Mouse (Mus musculus): ENCODE measurements around the gene Gm20479.

The Gm20479 gene

GRCm38 (mm10) chr7:27356861-27357594, at the start of gene Gm20479:
TSS of gene Gm20479 (minus strand) at chr7:27357419.
- no peak for DNase-seq

DNA sequence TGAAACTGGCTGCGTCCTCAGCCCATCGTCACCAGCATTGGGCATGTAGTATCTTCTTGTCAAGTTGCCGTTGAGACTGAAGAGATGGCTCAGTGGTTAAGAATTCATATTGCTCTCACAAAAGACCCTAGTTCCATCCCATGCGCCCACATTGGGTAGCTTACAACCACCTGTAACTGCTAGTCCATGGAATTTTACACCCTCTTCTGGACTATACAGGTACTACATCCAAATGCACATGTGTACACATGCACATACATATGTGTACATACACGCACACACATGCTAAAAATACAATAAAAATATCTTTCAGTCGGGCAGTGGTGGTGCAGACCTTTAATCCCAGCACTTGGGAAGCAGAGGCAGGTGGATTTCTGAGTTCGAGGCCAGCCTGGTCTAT, 49.3 kb upstream of the Gm20479 start:
- DNase-seq = no peak

DNA sequence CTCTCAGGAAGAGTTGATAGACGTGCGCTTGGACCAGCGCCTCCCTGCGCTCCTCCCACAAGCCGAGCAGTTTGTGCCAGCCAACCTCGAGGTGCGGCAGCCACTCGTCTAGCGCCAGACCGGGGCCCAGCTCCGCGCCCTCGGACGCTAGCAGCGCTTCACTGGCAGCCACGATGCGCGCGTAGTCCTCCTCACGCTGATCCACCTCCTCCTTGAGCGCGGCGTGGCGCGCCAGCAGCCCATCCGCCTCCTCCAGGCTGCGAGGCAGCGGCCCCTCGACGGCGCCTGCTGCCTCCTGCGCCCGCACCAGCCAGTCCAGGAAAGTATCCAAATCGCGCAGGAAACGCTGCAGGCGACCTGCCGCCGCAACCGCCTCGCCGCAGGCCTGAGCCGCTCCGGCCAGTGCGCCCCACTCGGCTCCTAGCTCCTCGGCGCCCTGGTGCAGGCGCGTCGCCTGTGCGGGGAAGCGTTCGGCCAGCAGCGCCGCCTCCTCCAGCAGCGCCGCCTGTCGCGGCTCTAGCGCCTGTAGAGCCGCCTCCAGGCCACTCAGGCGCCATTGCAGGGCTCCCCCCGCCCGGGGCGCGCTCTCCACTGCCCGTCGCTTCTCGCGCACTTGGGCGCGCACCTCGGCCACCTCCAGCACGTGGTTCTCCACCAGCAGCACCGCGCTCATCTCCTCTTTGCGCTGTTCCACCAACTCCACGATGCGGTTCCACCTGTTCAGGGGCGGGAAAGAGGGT, 47.2 kb upstream of the Gm20479 start:
- no peak for DNase-seq

GRCm38 (mm10) chr7:27402675-27403074, 45.5 kb upstream of the Gm20479 start:
- DNase-seq = peak; percentile 77

DNA sequence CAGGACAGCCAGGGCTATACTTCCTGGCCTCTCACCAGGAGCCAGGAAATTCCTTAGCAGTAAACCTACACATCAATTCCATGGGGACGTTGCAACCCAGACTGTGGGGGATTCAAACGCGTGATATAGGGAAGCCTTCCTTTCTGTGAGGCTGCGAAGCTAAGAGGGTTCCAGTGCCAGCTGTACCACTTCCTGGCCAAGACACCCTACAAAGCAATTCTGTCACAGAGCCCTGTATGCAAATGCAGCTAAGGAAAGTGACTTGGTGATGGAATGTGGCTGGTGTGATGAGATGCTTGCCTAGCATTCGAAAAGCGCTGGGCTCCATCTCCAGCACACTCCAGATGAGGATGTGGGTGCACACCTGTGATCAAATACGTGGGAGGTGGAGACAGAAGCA, 43.3 kb upstream of the Gm20479 start:
- no peak for DNase-seq

DNA sequence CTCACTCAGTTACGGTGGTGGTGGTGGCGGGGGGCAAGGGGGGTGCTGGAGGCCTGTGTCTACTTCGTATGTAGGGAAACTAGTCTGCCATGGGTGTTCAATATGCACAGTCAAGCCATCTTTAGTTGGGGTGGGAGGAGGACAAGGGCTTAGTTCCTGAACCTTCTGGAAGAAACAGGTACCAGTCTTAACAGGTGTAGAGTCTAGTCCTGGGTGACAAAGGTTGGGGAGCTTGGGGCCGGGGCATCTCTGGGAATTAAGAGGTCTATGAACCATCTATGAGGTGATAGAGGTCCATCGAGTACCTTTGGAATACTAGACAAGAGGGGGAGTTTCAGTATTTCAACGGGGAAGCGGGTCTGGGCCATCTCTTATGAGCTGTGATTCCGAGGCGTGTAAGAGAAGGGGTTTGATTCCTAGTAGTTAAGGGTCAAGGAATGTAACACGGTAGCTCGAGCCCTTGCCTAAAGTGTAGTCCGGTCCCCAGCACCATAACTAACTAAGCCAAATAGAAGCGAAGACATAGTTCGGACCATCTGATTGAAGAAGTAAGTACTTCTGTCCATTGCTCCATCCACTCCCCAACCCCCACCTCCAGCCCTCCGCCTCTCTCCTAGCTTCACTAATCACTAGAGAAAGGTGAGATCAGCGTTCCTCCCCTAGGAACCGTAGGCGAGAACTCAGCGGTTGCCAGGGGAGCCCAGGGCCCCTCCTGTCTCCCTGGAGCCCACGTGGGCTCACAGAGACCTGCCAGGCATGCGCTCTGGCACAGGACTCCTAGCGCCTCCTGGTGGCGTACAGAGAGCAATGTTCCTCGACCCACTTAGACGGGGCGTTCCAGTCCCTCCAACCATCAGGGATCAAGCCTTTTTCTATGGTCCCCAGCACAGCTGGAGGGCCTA, 40.1 kb upstream of the Gm20479 start:
- DNase-seq = peak; percentile 65

GRCm38 (mm10) chr7:27396184-27397047, 39.2 kb upstream of the Gm20479 start:
- peak; percentile 68 for DNase-seq

GRCm38 (mm10) chr7:27395521-27396183, 38.4 kb upstream of the Gm20479 start:
- no peak for DNase-seq

GRCm38 (mm10) chr7:27391416-27391815, 34.2 kb upstream of the Gm20479 start:
- no peak for DNase-seq

- DNase-seq = no peak
Measured at GRCm38 (mm10) chr7:27389213-27389612, 32.0 kb upstream of the Gm20479 start.

- peak; percentile 72 for DNase-seq
Measured at GRCm38 (mm10) chr7:27384731-27385130, 27.5 kb upstream of the Gm20479 start.

GRCm38 (mm10) chr7:27384134-27384533, 26.9 kb upstream of the Gm20479 start:
- DNase-seq = no peak

DNA sequence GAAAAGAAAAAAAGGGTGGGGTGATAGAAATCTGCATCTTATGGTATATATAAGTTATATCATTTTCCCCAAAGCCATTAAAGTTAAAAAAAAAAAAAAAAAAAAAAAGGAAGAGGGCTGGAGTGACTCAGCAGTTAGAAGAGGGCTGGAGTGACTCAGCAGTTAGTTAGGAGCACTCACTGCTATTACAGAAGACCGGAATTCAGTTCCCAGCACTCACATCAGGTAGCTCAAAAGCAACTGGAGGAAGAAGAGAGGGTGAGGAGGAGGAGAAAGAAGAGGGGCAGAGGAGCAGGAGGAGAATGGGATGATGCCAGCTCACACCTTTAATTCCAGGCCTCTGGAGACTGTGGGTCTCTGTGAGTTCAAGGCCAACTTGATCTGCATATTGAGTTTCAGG, 26.0 kb upstream of the Gm20479 start:
- DNase-seq = no peak

DNA sequence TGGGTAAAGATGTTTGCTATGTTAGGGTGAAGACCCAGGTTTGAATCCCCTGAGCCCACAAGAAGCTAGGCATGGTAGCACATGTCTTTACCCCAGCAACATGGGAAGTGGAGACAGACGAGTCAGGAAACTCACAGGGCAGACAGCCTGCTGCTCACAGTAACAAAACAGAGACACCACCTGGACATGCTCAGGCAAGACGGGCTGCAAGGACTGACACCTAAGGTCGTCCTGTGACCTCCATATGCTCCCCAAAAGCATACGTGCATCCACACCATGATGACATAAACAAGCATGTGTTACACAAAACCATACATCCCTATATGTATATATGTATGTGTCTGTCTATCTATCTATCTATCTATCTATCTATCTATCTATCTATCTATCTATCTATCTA, 24.3 kb upstream of the Gm20479 start:
- no peak for DNase-seq

- DNase-seq = no peak
Measured at GRCm38 (mm10) chr7:27381009-27381408, 23.8 kb upstream of the Gm20479 start.

GRCm38 (mm10) chr7:27379836-27380235, 22.6 kb upstream of the Gm20479 start:
- no peak for DNase-seq

DNA sequence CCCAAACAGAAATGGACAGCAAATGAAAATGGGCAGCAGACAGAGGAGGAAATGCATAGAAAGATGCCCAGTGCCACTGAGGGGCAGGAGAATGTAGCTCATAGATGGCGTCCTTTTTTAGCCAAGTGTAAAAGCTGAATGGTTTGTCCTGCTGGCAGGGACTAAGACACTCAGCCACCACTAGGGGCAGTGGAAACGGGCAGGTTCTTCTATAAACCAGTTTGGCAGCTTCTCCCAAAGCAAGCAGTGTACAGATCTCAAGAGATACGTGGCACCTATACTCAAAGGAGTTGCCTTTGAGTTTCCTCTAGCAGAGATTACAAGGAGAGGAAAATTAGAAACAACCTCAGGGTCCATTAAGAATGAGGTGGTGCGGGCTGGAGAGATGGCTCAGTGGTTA, 21.2 kb upstream of the Gm20479 start:
- DNase-seq = peak; percentile 52

GRCm38 (mm10) chr7:27375274-27375673, 18.1 kb upstream of the Gm20479 start:
- DNase-seq = no peak

DNA sequence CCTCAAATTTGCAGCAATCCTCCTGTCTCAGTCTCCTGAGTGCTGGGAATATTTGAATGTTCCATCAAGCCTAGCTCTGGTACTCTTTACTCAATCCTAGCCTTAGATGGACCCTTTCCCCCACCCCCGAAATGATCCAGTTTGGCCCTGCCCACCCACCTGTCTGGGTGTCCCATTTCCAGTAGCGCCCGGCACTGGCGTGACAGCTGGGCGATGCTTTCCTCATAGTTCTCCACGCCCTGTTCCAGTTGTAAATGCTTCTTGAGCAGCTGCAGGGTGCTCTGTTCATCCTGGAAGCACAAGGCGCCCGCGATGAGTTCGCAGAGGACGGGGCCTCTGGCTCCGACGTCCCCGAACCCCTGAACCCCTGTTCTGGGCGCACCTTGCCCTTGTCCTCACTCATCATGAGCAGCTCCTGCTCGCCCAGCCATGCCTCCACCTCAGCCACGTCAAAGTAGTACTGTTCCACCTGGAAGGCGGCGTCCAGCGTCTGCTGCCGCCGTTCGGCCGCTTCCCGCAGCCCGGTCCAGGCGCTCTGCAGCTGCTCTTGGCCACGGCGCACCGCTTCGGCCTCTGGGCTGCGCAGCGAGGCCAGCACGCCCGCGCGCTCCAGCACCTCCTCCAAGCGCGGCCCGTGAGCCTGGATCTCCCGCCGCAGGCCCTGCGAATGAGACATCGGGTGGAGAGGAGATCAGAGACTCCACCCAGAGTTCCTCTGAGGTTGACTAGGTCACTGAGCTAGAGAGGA, 14.7 kb upstream of the Gm20479 start:
- no peak for DNase-seq

DNA sequence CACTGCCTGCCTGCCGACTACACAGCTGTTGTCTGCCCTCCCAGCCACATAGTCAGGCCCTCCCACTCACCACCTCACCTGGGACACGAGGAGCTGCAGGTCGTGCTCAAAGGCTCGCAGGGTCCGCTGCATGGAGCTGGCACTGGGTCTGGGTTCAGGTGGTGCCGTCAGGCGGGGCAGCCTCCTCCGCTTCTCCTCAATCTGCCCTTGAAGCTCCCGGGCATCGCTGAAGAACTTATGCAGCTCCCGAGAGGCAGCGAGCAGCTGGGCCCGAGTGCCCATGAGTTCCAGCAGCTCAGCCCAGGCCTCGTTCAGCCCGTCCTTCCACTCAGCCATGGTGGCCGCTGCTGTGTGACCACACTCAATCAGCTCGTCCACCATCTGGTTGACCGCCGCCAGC, 11.9 kb upstream of the Gm20479 start:
- DNase-seq = no peak

DNA sequence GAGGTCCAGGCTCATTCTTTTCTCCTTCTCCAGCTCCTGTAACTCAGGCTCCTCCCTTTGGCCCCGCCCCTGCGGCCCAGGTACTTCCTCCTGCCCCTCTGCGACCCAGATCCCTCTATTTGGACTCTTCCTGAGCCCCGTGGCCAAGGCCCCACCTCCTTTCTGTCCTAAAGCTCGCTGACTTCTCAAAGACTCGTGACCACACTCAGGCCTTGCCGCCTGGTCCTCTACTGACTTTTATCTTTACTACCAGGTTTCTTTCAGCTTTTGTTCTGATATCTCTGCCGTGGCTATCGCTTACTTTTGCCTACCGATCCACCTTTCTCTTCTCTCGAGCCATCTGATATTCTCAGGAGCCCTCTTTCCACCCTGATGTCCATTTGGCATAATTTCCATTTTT, 10.8 kb upstream of the Gm20479 start:
- no peak for DNase-seq

All from right cerebral cortex, postnatal 4 days (tissue).